Mouse (Mus musculus): ENCODE measurements around the gene Slc22a3.

DNA sequence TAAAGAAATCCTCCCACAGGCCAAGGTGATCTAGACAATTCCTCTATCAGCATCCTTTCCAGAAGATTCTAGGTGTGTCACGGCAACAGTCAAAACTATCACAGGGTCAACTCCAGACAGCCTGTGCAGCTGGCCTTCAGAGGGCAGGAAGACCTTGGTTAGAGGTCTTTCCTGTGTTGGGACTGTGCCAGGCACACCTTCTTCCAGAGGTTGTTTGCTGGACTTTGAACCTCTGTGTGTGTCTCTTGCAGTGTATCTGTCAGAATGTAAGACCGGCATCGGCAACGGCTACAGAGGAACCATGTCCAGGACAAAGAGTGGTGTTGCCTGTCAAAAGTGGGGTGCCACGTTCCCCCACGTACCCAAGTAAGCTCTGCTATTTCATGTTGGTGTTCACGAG is 119.3 kb downstream of the Slc22a3 start:
- TF ChIP-seq EP300 (IDR thresholded peaks at IDR 0.05; ENCODE audit: low read depth in 1 of 2, low read length in 2 of 2) (no peak), POLR2AphosphoS5 (IDR thresholded peaks at IDR 0.05; ENCODE audit: borderline replicate concordance, low read depth, low read length) (no peak), POLR2A (IDR thresholded peaks at IDR 0.05; ENCODE audit: control insufficient read depth in 1 of 2, insufficient read depth in 1 of 2, low read depth in 1 of 2, low read length in 2 of 2, poor library complexity in 1 of 2) (no peak), CTCF (IDR thresholded peaks at IDR 0.05 in 2 of 3, conservative IDR thresholded peaks at IDR 0.05 in 1 of 3; ENCODE audit: control insufficient read depth in 1 of 3, insufficient read depth in 1 of 3, low read depth in 2 of 3, low read length in 3 of 3, poor library complexity in 1 of 3, severe bottlenecking in 1 of 3) (no peak), GATA1 (IDR thresholded peaks at IDR 0.05; ENCODE audit: low read depth, low read length) (no peak), MXI1 (IDR thresholded peaks at IDR 0.05; ENCODE audit: low read depth, low read length) (no peak), POLR2AphosphoS2 (IDR thresholded peaks at IDR 0.05; ENCODE audit: low read length) (no peak)
